Mouse (Mus musculus) midbrain, embryonic 10.5 days (tissue): ENCODE measurements at regions not wholly inside any gene's neighbourhood (a gene's known extent, or its start where the extent isn't known, plus 50 kb on each side); places are given as distances from the start of the nearest gene placed in this dataset.

Experiments used
- DNase-seq: peaks from one replicate; pipeline ENCODE4 v3.0.0-alpha.2; 2017; ENCODE audit warnings: low spot score
- H3K27ac ChIP-seq: fragments of 300-500 bp; sonication (generic); replicated peaks from 2 replicates; pipeline ENCODE4 v1.5.1; 2016; ENCODE audit warnings: mild to moderate bottlenecking
- H3K27me3 ChIP-seq: fragments of 300-500 bp; sonication (generic); 2 replicates; pipeline ENCODE4 v1.6.1; 2016; ENCODE audit warnings: low read depth, mild to moderate bottlenecking; ENCODE audit not compliant: poor library complexity, severe bottlenecking
- H3K36me3 ChIP-seq: fragments of 300-500 bp; sonication (generic); 2 replicates; pipeline ENCODE4 v1.6.1; 2016; ENCODE audit warnings: mild to moderate bottlenecking, moderate library complexity
- H3K4me1 ChIP-seq: fragments of 300-500 bp; sonication (generic); 2 replicates; pipeline ENCODE4 v1.6.1; 2016
- H3K4me3 ChIP-seq: fragments of 300-500 bp; sonication (generic); 2 replicates; pipeline ENCODE4 v1.5.1; 2016; ENCODE audit warnings: mild to moderate bottlenecking, moderate library complexity
- H3K9me3 ChIP-seq: fragments of 300-500 bp; sonication (generic); replicated peaks from 2 replicates; pipeline ENCODE4 v1.6.1; 2016; ENCODE audit warnings: mild to moderate bottlenecking
- WGBS: fragments of 180-500 bp; shearing (Covaris S2); methylation state at CpG from one replicate; pipeline ENCODE4 v1.1.7; 2016; 5-methylcytosine and 5-hydroxymethylcytosine counted together

GRCm38 (mm10) chr9:59188411-59188810 is 102.9 kb upstream of the Adpgk start:
- H3K9me3 ChIP-seq = no peaks in the 10 kb centered on the region
- H3K27me3 ChIP-seq = no peaks in the 10 kb centered on the region
- no peak overlapping the region for H3K27ac ChIP-seq
- H3K36me3 ChIP-seq = no peaks in the 10 kb centered on the region
- H3K4me3 ChIP-seq = no peak overlapping the region
- 0 out of 2 replicates have a peak, but pooled peaks cover 3% of the 10 kb centered on the region for H3K4me1 ChIP-seq
- no peak for DNase-seq
- 90% methylated on average over 4 of the region's 4 CpGs for WGBS

GRCm38 (mm10) chr9:59186326-59186725 is 105.0 kb upstream of the Adpgk start:
- Histone ChIP-seq H3K4me1 (0 out of 2 replicates have a peak, but pooled peaks cover 3% of the 10 kb centered on the region), H3K9me3 (no peaks in the 10 kb centered on the region), H3K27ac (no peak overlapping the region), H3K4me3 (no peak overlapping the region), H3K36me3 (no peaks in the 10 kb centered on the region), H3K27me3 (no peaks in the 10 kb centered on the region)
- DNase-seq = no peak
- 73% methylated on average over 4 of the region's 4 CpGs for WGBS

- WGBS = 74% methylated on average over 3 of the region's 3 CpGs
- H3K4me1 ChIP-seq = 0 out of 2 replicates have a peak, but pooled peaks cover 2% of the 10 kb centered on the region
Measured at GRCm38 (mm10) chr9:59184089-59184488, 107.3 kb upstream of the Adpgk start.

GRCm38 (mm10) chr9:59182906-59183305 is 108.5 kb upstream of the Adpgk start:
- Histone ChIP-seq H3K27me3 (no peaks in the 10 kb centered on the region), H3K27ac (no peak overlapping the region), H3K4me1 (no peaks in the 10 kb centered on the region), H3K4me3 (no peak overlapping the region), H3K9me3 (no peaks in the 10 kb centered on the region), H3K36me3 (no peaks in the 10 kb centered on the region)
- WGBS = 86% methylated on average over 6 of the region's 6 CpGs
- DNase-seq = no peak

More at GRCm38 (mm10) chr9:59184089-59184488, 107.3 kb upstream of the Adpgk start:
- no peak overlapping the region for H3K4me3 ChIP-seq
- H3K9me3 ChIP-seq = no peaks in the 10 kb centered on the region
- H3K36me3 ChIP-seq = no peaks in the 10 kb centered on the region
- H3K27ac ChIP-seq = no peak overlapping the region
- no peaks in the 10 kb centered on the region for H3K27me3 ChIP-seq
- DNase-seq = no peak

- Histone ChIP-seq H3K4me1 (no peaks in the 10 kb centered on the region), H3K4me3 (no peak overlapping the region), H3K27ac (no peak overlapping the region), H3K36me3 (no peaks in the 10 kb centered on the region), H3K27me3 (no peaks in the 10 kb centered on the region), H3K9me3 (no peaks in the 10 kb centered on the region)
- WGBS = 78% methylated on average over 8 of the region's 8 CpGs
- DNase-seq = no peak
Measured at GRCm38 (mm10) chr9:59182490-59182889, 108.9 kb upstream of the Adpgk start.

- Histone ChIP-seq H3K27me3 (no peaks in the 10 kb centered on the region), H3K4me3 (no peak overlapping the region), H3K4me1 (no peaks in the 10 kb centered on the region), H3K36me3 (no peaks in the 10 kb centered on the region), H3K27ac (no peak overlapping the region), H3K9me3 (peaks cover 8% of the 10 kb centered on the region; the same call in 1 of the 2 replicates)
- 89% methylated on average over 2 of the region's 2 CpGs for WGBS
- no peak for DNase-seq
Measured at GRCm38 (mm10) chr9:59171576-59171975, 119.8 kb upstream of the Adpgk start.

GRCm38 (mm10) chr9:59163390-59163976 is 127.2 kb upstream of the Neo1 start:
- H3K27ac ChIP-seq = peak overlapping the region; percentile 47; the same call in 1 of the 2 replicates
- H3K4me3 ChIP-seq = no peak overlapping the region
- no peaks in the 10 kb centered on the region for H3K36me3 ChIP-seq
- 0 out of 2 replicates have a peak, but pooled peaks cover 5% of the 10 kb centered on the region for H3K9me3 ChIP-seq
- WGBS = 54% methylated on average over 6 of the region's 6 CpGs
- peaks cover 20% of the 10 kb centered on the region for H3K4me1 ChIP-seq
- peak; percentile 22 for DNase-seq
- no peaks in the 10 kb centered on the region for H3K27me3 ChIP-seq

GRCm38 (mm10) chr9:59162954-59163353 is 126.7 kb upstream of the Neo1 start:
- H3K27me3 ChIP-seq = no peaks in the 10 kb centered on the region
- peak; percentile 30 for DNase-seq
- 0 out of 2 replicates have a peak, but pooled peaks cover 5% of the 10 kb centered on the region for H3K9me3 ChIP-seq
- H3K4me3 ChIP-seq = no peak overlapping the region
- no peaks in the 10 kb centered on the region for H3K36me3 ChIP-seq
- peaks cover 20% of the 10 kb centered on the region for H3K4me1 ChIP-seq
- peak overlapping the region; percentile 47 for H3K27ac ChIP-seq
- 32% methylated on average over 4 of the region's 4 CpGs for WGBS

GRCm38 (mm10) chr9:59157663-59158062 is 121.4 kb upstream of the Neo1 start:
- 74% methylated on average over 5 of the region's 5 CpGs for WGBS
- DNase-seq = no peak
- no peaks in the 10 kb centered on the region for H3K9me3 ChIP-seq
- no peak overlapping the region for H3K4me3 ChIP-seq
- H3K27ac ChIP-seq = no peak overlapping the region
- H3K4me1 ChIP-seq = peaks cover 9% of the 10 kb centered on the region
- no peaks in the 10 kb centered on the region for H3K36me3 ChIP-seq
- H3K27me3 ChIP-seq = no peaks in the 10 kb centered on the region

- DNase-seq = no peak
- Histone ChIP-seq H3K4me1 (0 out of 2 replicates have a peak, but pooled peaks cover 4% of the 10 kb centered on the region), H3K27me3 (no peaks in the 10 kb centered on the region), H3K4me3 (no peak overlapping the region), H3K9me3 (no peaks in the 10 kb centered on the region), H3K36me3 (no peaks in the 10 kb centered on the region), H3K27ac (no peak overlapping the region)
- WGBS = 74% methylated on average over 3 of the region's 3 CpGs
Measured at GRCm38 (mm10) chr9:59153945-59154344, 117.7 kb upstream of the Neo1 start.

GRCm38 (mm10) chr9:59153126-59153525 is 116.9 kb upstream of the Neo1 start:
- 78% methylated on average over 5 of the region's 5 CpGs for WGBS

GRCm38 (mm10) chr9:59144256-59144800 is 108.1 kb upstream of the Neo1 start:
- Histone ChIP-seq H3K9me3 (no peaks in the 10 kb centered on the region), H3K4me3 (no peak overlapping the region), H3K27ac (no peak overlapping the region), H3K4me1 (no peaks in the 10 kb centered on the region), H3K27me3 (no peaks in the 10 kb centered on the region), H3K36me3 (no peaks in the 10 kb centered on the region)
- no peak for DNase-seq
- 79% methylated on average over 3 of the region's 3 CpGs for WGBS

More at GRCm38 (mm10) chr9:59153126-59153525, 116.9 kb upstream of the Neo1 start:
- Histone ChIP-seq H3K27ac (no peak overlapping the region), H3K27me3 (no peaks in the 10 kb centered on the region), H3K36me3 (no peaks in the 10 kb centered on the region), H3K4me3 (no peak overlapping the region), H3K4me1 (0 out of 2 replicates have a peak, but pooled peaks cover 4% of the 10 kb centered on the region), H3K9me3 (no peaks in the 10 kb centered on the region)
- DNase-seq = no peak

- H3K27me3 ChIP-seq = no peaks in the 10 kb centered on the region
- 92% methylated on average over 4 of the region's 4 CpGs for WGBS
- H3K36me3 ChIP-seq = no peaks in the 10 kb centered on the region
- H3K4me3 ChIP-seq = no peak overlapping the region
- no peak for DNase-seq
- H3K4me1 ChIP-seq = no peaks in the 10 kb centered on the region
- H3K27ac ChIP-seq = no peak overlapping the region
- no peaks in the 10 kb centered on the region for H3K9me3 ChIP-seq
Measured at GRCm38 (mm10) chr9:59143610-59144009, 107.4 kb upstream of the Neo1 start.
